Mouse (Mus musculus) ovary, postnatal 14 days (tissue): Measurements from ENCODE around the gene Ubr1.
"Not testable (repeated sequence)": the region's sequence is repeated elsewhere in the genome, so short reads cannot be mapped to it uniquely, and the experiment has no call there.

ENCODE experiments used
- DNase-seq: peaks from one replicate; pipeline ENCODE4 v3.0.0; 2022; ENCODE audit warnings: low spot score

Gene Ubr1

GRCm38 (mm10) chr2:120976308-120976707, 5.8 kb upstream of the Ubr1 start:
- DNase-seq: no peak

GRCm38 (mm10) chr2:120972964-120973363, 2.4 kb upstream of the Ubr1 start:
- DNase-seq: no peak

- not testable (repeated sequence) for DNase-seq
Observed at GRCm38 (mm10) chr2:120972257-120972656, 1.7 kb upstream of the Ubr1 start.

GRCm38 (mm10) chr2:120971766-120972165, 1.3 kb upstream of the Ubr1 start:
- DNase-seq: no peak

- no peak for DNase-seq
Observed at GRCm38 (mm10) chr2:120970045-120970539, 423 bp downstream of the Ubr1 start.

GRCm38 (mm10) chr2:120965486-120965885, 5.0 kb downstream of the Ubr1 start:
- DNase-seq: no peak

GRCm38 (mm10) chr2:120963110-120963509, 7.4 kb downstream of the Ubr1 start:
- DNase-seq: no peak

GRCm38 (mm10) chr2:120960261-120960660, 10.3 kb downstream of the Ubr1 start:
- no peak for DNase-seq

GRCm38 (mm10) chr2:120959827-120960226, 10.7 kb downstream of the Ubr1 start:
- no peak for DNase-seq

- DNase-seq: no peak
Observed at GRCm38 (mm10) chr2:120959363-120959762, 11.2 kb downstream of the Ubr1 start.

- DNase-seq: no peak
Observed at GRCm38 (mm10) chr2:120952176-120952938, 18.2 kb downstream of the Ubr1 start.

GRCm38 (mm10) chr2:120951208-120951607, 19.3 kb downstream of the Ubr1 start:
- DNase-seq: no peak

- DNase-seq: no peak
Observed at GRCm38 (mm10) chr2:120933038-120933437, 37.5 kb downstream of the Ubr1 start.

- no peak for DNase-seq
Observed at GRCm38 (mm10) chr2:120909556-120909955, 61.0 kb downstream of the Ubr1 start.

- DNase-seq: no peak
Observed at GRCm38 (mm10) chr2:120896361-120896760, 74.2 kb downstream of the Ubr1 start.

GRCm38 (mm10) chr2:120887601-120888000, 82.9 kb downstream of the Ubr1 start:
- DNase-seq: no peak

GRCm38 (mm10) chr2:120873192-120873591, 97.3 kb downstream of the Ubr1 start:
- DNase-seq: no peak

GRCm38 (mm10) chr2:120871447-120872336, 98.8 kb downstream of the Ubr1 start:
- DNase-seq: no peak

GRCm38 (mm10) chr2:120867336-120867735, 103.2 kb downstream of the Ubr1 start:
- DNase-seq: no peak

- peak; percentile 19 for DNase-seq
Observed at GRCm38 (mm10) chr2:120866561-120866960, 104.0 kb downstream of the Ubr1 start.

- no peak for DNase-seq
Observed at GRCm38 (mm10) chr2:120863389-120863788, 107.1 kb downstream of the Ubr1 start.

- no peak for DNase-seq
Observed at GRCm38 (mm10) chr2:120860699-120861098, 109.8 kb downstream of the Ubr1 start.

GRCm38 (mm10) chr2:120858131-120858530, 112.4 kb downstream of the Ubr1 start:
- DNase-seq: no peak
